Mouse (Mus musculus) thymus, postnatal 36 days (tissue): Measurements from ENCODE around the gene Olfr600.
"Not testable (repeated sequence)": the region's sequence is repeated elsewhere in the genome, so short reads cannot be mapped to it uniquely, and the experiment has no call there.

Source experiments
- DNase-seq, 2 experiments: peaks; one replicate each; pipeline ENCODE4 v3.0.0; 2022; ENCODE audit warnings: mixed read lengths in 2 of 2

Olfr600 gene

DNA sequence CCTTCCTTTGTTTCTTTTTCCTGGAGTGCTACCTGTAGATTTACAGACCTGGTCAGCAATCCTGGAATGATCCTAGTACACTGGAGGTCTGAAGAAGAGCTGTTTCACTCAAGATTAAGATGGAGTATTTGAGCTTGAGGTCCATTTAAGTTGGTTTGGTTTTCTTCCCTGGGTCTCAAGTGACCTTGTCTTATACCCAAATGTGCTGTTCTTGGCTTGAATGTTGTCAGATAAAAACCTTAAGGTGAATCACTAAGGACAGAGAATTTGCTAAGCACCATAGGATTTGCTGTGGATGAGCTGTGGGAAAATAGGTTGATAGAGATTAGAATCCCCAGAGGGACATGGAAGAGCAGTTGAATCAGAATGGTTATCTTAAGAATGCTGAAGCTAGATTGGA lies at the start of gene Olfr600:
Gene Olfr600 (minus strand): TSS at position 101 of the 400 bp plus-strand sequence.
- DNase-seq = no peak

GRCm38 (mm10) chr7:103398981-103399380 lies 49.5 kb upstream of the Olfr600 start:
- DNase-seq = no peak

DNA sequence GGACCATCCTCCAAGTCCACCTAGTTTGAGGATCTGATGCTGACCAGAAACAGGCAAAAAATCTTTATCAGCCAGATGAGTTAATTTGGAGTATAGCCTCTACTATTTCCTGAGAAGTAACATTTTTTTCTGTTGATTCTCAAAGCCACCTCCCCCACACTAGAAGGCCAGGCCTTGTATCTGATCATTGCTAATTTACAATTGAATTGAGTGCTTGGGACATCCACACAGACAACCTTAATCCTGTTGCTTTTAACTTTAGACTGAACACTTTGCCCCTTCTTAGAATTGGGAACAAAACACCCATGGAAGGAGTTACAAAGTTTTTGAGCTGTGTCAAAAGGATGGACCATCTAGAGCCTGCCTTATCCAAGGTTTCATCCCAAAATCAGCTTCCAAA lies 48.3 kb upstream of the Olfr600 start:
- no peak for DNase-seq

- DNase-seq = no peak
Measured at GRCm38 (mm10) chr7:103386077-103386476, 36.6 kb upstream of the Olfr600 start, which contains the start of gene Olfr603. TSS of gene Olfr603 (minus strand) at chr7:103386177.

DNA sequence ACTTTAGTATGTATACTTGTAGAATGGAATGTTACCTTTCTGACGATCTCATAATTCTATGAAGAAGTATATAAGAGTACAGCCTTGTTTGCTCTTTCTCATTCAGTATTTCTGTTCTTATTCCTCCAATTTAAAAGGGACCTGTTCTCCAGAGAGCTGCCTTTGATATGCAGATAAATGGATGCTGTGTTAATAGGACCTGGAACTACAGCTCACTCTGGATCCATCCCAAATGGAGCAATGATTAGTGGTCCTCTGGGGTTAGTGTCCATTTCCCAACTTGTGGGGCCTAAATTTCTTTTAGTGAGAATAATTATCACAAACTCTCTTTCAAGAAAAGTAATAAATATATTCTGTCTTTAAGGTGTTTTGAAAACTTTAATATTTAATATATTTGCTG lies 13.1 kb upstream of the Olfr600 start, which contains the start of gene Olfr601:
Gene Olfr601 (minus strand): TSS at position 101 of the 400 bp plus-strand sequence.
- DNase-seq = no peak

DNA sequence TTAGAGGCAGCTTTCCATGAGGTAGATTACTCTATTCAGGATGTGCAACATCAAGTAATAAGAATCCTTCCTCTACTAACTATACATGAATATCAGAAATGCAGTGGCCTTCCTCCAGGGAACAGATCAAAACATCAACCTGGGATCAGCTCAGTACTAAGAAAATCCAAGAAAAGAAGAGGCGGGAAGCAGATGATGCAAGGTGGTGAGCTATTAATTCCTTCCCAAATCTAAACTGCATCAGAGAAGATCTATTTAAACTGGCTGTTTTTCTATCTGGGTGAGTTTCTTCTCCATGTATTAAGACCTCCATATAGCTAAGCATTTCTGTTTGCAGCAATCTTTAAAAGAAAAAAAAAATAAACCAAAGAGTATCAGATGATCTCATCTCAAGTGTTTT lies 13.9 kb downstream of the Olfr600 start, which contains the start of gene Olfr599:
Gene Olfr599 (plus strand): TSS at position 301 of the 400 bp plus-strand sequence.
- no peak for DNase-seq

DNA sequence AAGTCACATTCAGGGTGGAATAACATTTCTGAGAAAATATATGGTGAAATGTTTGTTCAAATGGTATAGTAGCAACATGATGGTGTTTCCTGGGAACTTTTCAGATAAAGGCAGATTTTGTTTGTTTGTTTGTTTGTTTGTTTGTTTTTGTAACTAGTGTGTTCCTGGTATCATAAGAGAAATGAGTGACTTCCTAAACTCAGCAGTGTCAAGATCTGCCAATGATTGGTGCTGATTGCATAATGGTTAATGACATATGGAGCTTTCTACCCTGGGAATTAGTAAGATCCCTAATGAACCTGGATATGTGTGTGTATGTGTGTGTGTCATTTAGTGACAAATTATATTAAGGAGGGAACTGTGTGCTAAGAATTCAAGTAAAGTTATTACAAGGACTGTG lies 26.2 kb downstream of the Olfr600 start, which contains the start of gene Olfr598:
Gene Olfr598 (plus strand): TSS at position 301 of the 400 bp plus-strand sequence.
- DNase-seq = no peak

- not testable (repeated sequence) for DNase-seq
Measured at GRCm38 (mm10) chr7:103316015-103316414, 33.5 kb downstream of the Olfr600 start, which contains the start of gene Olfr597. TSS of gene Olfr597 (plus strand) at chr7:103316315.

DNA sequence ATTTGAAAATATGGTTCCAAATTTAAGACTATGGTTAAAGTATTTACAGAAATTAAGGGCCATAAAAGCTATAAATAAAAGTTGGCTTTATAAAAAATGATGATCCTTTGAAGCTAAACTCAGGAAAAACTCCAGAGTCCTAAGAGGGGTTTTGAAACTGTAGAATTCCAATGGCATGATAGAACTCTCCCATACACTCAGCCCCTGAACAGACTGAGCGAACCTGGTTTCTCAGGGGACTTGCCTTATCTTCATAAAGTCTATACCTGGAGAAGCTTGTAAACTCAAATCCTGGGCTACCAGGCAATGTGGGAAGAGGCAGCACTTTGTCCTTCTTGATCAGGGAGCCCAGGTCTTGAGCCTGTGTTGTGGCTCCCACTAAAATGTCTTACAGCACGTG lies 44.1 kb downstream of the Olfr600 start, which contains the start of gene Olfr596:
Gene Olfr596 (plus strand): TSS at position 301 of the 400 bp plus-strand sequence.
- not testable (repeated sequence) for DNase-seq
